Mouse (Mus musculus): ENCODE measurements around the gene Cldn7. TPM values are rescaled to one million over a fixed set of nuclear protein-coding genes. Genes with fewer than 3 reads are reported as not detected.
"Not testable (repeated sequence)": the region's sequence is repeated elsewhere in the genome, so short reads cannot be mapped to it uniquely, and the experiment has no call there.

Gene Cldn7
- total RNA-seq (2021): 0.52 TPM in 1 of 2 replicates, not detected in the other
- long read RNA-seq: 0 reads

- DNase-seq: no peak
Observed at GRCm38 (mm10) chr11:69964650-69965270, at the start of gene Cldn7. TSS of gene Cldn7 (plus strand) at chr11:69964779.

GRCm38 (mm10) chr11:69914917-69915430 is 49.6 kb upstream of the Cldn7 start:
- no peak for DNase-seq

- DNase-seq: no peak
Observed at GRCm38 (mm10) chr11:69915667-69916627, 48.6 kb upstream of the Cldn7 start.

- not testable (repeated sequence) for DNase-seq
Observed at GRCm38 (mm10) chr11:69916652-69917378, 47.8 kb upstream of the Cldn7 start.

GRCm38 (mm10) chr11:69917379-69917948 is 47.1 kb upstream of the Cldn7 start:
- no peak for DNase-seq

- DNase-seq: no peak
Observed at GRCm38 (mm10) chr11:69918118-69918517, 46.5 kb upstream of the Cldn7 start.

GRCm38 (mm10) chr11:69919053-69919452 is 45.5 kb upstream of the Cldn7 start:
- DNase-seq: no peak

GRCm38 (mm10) chr11:69919661-69920265 is 44.8 kb upstream of the Cldn7 start:
- DNase-seq: peak; percentile 80

- peak; percentile 62 for DNase-seq
Observed at GRCm38 (mm10) chr11:69920266-69921031, 44.1 kb upstream of the Cldn7 start.

- DNase-seq: peak; percentile 100
Observed at GRCm38 (mm10) chr11:69921114-69922011, 43.2 kb upstream of the Cldn7 start, which contains the start of gene Eif5a. TSS of gene Eif5a (minus strand) at chr11:69921958.

- no peak for DNase-seq
Observed at GRCm38 (mm10) chr11:69922012-69922756, 42.4 kb upstream of the Cldn7 start.

GRCm38 (mm10) chr11:69922796-69923195 is 41.8 kb upstream of the Cldn7 start:
- no peak for DNase-seq

GRCm38 (mm10) chr11:69927501-69927900 is 37.1 kb upstream of the Cldn7 start:
- DNase-seq: no peak

GRCm38 (mm10) chr11:69929712-69930111 is 34.9 kb upstream of the Cldn7 start:
- DNase-seq: no peak

GRCm38 (mm10) chr11:69930176-69930575 is 34.4 kb upstream of the Cldn7 start:
- DNase-seq: not testable (repeated sequence)

- no peak for DNase-seq
Observed at GRCm38 (mm10) chr11:69930967-69931537, 33.5 kb upstream of the Cldn7 start.

GRCm38 (mm10) chr11:69931769-69932168 is 32.8 kb upstream of the Cldn7 start:
- no peak for DNase-seq

GRCm38 (mm10) chr11:69932254-69932653 is 32.3 kb upstream of the Cldn7 start:
- no peak for DNase-seq
